Mouse (Mus musculus) intestine, postnatal 0 days (tissue): Measurements from ENCODE around the gene Ugp2. TPM values are rescaled to one million over a fixed set of nuclear protein-coding genes. Genes with fewer than 3 reads are reported as not detected.

Experiments used
- ATAC-seq: fragments of 200-750 bp; cut with Nextera tagmentation; 2 replicates; pipeline ENCODE4 v1.8.0; 2017; ENCODE audit warnings: mild to moderate bottlenecking, moderate TSS enrichment, moderate library complexity
- H3K27ac ChIP-seq: fragments of 300-500 bp; sonication (generic); 2 replicates; pipeline ENCODE4 v1.5.1; 2014; ENCODE audit warnings: mild to moderate bottlenecking, low read depth, low read length, moderate library complexity
- H3K27me3 ChIP-seq: fragments of 300-500 bp; sonication (generic); replicated peaks from 2 replicates; pipeline ENCODE4 v1.6.1; 2014; ENCODE audit warnings: low read length, mixed read lengths; ENCODE audit not compliant: control insufficient read depth, insufficient read depth
- H3K36me3 ChIP-seq: fragments of 300-500 bp; sonication (generic); 2 replicates; pipeline ENCODE4 v1.6.1; 2014; ENCODE audit warnings: mild to moderate bottlenecking, moderate library complexity; ENCODE audit not compliant: control insufficient read depth, insufficient read depth
- H3K4me1 ChIP-seq: fragments of 300-500 bp; sonication (generic); replicated peaks from 2 replicates; pipeline ENCODE4 v1.6.1; 2014; ENCODE audit warnings: antibody characterized with exemption, low read length, mixed read lengths; ENCODE audit not compliant: control insufficient read depth, insufficient read depth
- H3K4me2 ChIP-seq: fragments of 300-500 bp; sonication (generic); replicated peaks from 2 replicates; pipeline ENCODE4 v1.6.1; 2014; ENCODE audit warnings: low read depth, mild to moderate bottlenecking, moderate library complexity
- H3K4me3 ChIP-seq: fragments of 300-500 bp; sonication (generic); 2 replicates; pipeline ENCODE4 v1.5.1; 2014; ENCODE audit warnings: low read depth, low read length
- H3K9ac ChIP-seq: fragments of 300-500 bp; sonication (generic); 2 replicates; pipeline ENCODE4 v1.6.1; 2014; ENCODE audit warnings: mild to moderate bottlenecking, low read depth, low read length
- H3K9me3 ChIP-seq: fragments of 300-500 bp; sonication (generic); 2 replicates; pipeline ENCODE4 v1.6.1; 2016; ENCODE audit warnings: mixed run types; ENCODE audit not compliant: control insufficient read depth
- CTCF ChIP-seq: sonication (generic); IDR thresholded peaks from 2 replicates; pipeline ENCODE4 v1.5.1; 2016; ENCODE audit warnings: low read depth, mild to moderate bottlenecking, control low read depth, antibody characterized with exemption, moderate library complexity
- WGBS: fragments of 180-500 bp; shearing (Covaris S2); extraction: QIAGEN DNeasy Blood & Tissue Kit; methylation state at CpG from one replicate; pipeline ENCODE4 v1.1.7; 2014; 5-methylcytosine and 5-hydroxymethylcytosine counted together
- polyA plus RNA-seq: library from polyadenylated mRNA; unstranded; fragments of >200 nt; fragmentation: Nextera tagmentation; extraction: Ambion mirVana; gene quantifications from 2 replicates; pipeline ENCODE4 v1.2.1, GENCODE M21; 2015

The Ugp2 gene
- polyA plus RNA-seq, 1 experiment from 2014 or later = 156 TPM

DNA sequence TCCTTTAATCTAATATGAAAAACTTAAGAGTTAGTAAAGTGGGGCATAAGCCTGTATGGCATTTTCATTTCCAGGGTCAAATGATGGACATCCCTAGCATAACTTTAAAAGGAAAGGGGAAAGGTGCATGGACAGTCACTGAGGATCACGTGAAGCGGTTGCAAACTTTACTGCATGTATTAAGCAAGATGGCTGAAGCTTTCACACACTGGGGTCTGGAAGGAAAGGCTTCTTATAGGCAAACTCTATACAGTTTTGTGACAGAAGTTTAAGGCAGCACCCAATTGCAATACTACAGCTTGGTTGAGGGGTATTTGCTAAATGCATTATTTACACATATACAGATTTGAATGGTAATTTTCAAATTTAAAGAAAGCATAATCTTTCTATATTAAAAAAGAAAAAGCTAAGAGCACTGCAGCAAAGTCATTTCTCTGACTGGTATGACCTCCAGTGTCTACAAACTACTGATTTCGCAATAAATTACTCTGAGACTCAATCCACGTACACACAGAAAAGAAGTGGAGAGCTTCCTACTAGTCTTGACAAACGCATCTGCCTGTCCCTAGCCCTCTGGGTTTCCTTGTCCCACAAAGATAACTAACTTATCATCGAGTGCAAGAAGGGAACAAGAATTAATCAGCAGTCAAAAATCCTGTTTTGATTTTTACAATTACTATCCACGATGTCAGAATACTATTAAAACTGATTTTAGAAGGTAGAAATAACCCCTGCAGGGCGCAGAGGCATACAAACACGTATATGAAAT, 1.6 kb downstream of the Ugp2 start:
- ATAC-seq = no peak
- H3K4me3 ChIP-seq = peak overlapping the region; percentile 78
- no peaks in the 10 kb centered on the region for H3K9me3 ChIP-seq
- no peak for TF ChIP-seq CTCF
- H3K4me1 ChIP-seq = no peaks in the 10 kb centered on the region
- H3K27me3 ChIP-seq = no peaks in the 10 kb centered on the region
- H3K27ac ChIP-seq = peak overlapping the region; percentile 99
- H3K4me2 ChIP-seq = peak overlapping the region; percentile 70
- 9% methylated on average over 9 of the region's 9 CpGs for WGBS
- H3K9ac ChIP-seq = peak overlapping the region; percentile 89
- H3K36me3 ChIP-seq = no peaks in the 10 kb centered on the region

DNA sequence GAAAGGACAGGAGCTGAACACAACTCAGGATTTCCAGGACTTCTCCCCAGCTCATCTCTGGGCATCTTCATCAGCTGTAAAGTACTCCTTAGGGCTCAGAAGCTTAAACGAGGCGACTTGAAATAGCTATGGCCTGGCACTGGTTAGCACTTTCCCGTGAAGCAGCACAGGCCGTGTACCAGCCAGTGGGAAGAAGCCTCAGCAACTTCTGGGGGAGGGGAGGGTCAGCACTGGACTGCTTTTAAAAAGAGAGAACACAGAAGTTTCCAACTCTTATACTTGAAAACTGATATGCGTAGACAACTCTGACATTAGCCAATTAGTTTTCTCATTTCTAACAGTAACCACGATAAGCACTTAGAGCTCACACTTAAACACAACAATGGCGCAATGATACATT, 2.5 kb downstream of the Ugp2 start:
- Histone ChIP-seq H3K27ac (no peak overlapping the region), H3K36me3 (no peaks in the 10 kb centered on the region), H3K4me3 (peak overlapping the region; percentile 78; the same call in 1 of the 2 replicates), H3K9me3 (no peaks in the 10 kb centered on the region), H3K27me3 (no peaks in the 10 kb centered on the region), H3K9ac (no peak overlapping the region), H3K4me2 (peak overlapping the region; percentile 70), H3K4me1 (no peaks in the 10 kb centered on the region)
- 44% methylated on average over 7 of the region's 7 CpGs for WGBS
- no peak for ATAC-seq
- TF ChIP-seq CTCF = no peak

DNA sequence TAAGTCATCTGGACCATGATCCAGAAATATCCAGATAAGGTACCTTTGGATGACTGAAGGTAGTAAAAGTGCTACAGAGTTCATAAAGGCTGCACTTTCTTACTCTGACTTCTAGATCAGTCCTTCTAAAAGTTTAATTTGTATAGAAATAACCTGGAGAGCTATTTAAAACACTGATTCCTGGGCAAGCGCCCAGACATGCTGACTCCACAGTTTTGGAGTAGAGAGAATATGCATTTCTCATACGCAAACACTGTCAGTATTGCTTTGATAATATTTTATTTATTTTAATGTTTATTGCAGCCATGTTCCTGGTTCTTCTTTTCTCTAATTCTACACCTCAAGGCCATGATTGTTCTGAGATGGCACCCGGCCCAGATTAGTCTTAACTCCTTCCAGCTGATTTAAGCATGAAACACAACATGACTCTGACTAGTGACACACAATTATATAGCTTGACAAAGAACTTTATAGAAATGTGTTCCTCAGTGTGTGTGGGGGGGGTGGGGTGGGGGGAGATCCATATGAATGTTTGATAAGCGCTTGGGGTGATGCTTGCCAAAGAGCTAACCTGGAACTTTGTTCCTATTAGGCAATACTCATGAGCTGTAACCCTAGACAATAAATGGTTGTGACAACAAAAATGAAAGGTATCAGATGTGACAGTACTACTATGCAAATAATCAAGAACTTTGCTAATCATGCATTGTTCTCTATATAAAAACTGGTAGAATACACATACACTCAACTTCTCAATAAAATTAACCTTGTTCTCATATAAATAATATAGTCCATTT, 7.7 kb downstream of the Ugp2 start:
- Histone ChIP-seq H3K9ac (no peak overlapping the region), H3K27ac (no peak overlapping the region)

DNA sequence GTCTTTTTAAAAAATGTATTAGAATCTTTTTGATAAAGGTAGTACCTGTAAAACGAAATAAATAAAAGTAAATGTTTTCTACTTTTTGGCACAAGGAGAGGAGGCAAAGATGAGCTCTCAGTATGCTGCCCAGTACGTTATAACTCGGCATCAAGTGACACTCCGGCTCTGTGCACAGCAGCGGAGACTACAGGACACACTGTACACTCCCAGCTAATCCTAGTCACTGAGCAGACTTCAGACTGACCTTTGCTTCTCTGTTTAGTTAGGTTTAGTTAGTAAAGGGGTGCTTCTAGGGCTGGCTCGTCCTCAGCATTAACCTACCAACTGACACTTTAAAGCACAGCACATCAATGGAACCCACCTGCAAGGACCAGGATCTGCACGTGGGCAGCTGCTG, 19.7 kb downstream of the Ugp2 start:
- 74% methylated on average over 7 of the region's 7 CpGs for WGBS
- Histone ChIP-seq H3K9ac (no peak overlapping the region), H3K36me3 (peaks cover 21% of the 10 kb centered on the region), H3K27me3 (no peaks in the 10 kb centered on the region), H3K4me3 (no peak overlapping the region), H3K4me1 (no peaks in the 10 kb centered on the region), H3K9me3 (no peaks in the 10 kb centered on the region), H3K27ac (no peak overlapping the region), H3K4me2 (no peak overlapping the region)
- TF ChIP-seq CTCF = no peak
- no peak for ATAC-seq

More for the DNA sequence above, 7.7 kb downstream of the Ugp2 start:
- H3K9me3 ChIP-seq = no peaks in the 10 kb centered on the region
- 63% methylated on average over 4 of the region's 4 CpGs for WGBS
- H3K4me1 ChIP-seq = no peaks in the 10 kb centered on the region
- no peaks in the 10 kb centered on the region for H3K36me3 ChIP-seq
- no peaks in the 10 kb centered on the region for H3K27me3 ChIP-seq
- no peak overlapping the region for H3K4me3 ChIP-seq
- H3K4me2 ChIP-seq = no peak overlapping the region
- no peak for TF ChIP-seq CTCF
- ATAC-seq = peak; percentile 69; the same call in 1 of the 2 replicates

DNA sequence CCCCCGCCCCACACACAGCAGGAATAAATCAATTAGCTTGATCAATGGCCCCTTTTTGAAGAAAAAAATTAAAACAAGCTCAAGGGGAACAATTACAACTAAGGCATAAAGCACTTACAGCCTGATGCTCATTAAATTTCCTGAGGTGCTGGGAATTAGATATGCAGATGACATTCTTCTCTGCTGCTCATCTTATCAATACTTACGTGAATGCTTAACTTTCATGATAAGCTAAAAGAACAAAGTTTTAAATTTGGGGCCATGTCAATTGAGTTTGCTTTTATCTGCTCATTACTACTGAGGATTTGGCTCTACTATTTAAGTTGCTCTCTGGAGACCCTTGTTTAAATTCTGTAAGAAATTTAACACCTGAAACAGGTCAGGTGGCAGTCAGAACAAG, 22.1 kb downstream of the Ugp2 start:
- Histone ChIP-seq H3K4me3 (no peak overlapping the region), H3K4me2 (no peak overlapping the region), H3K27me3 (no peaks in the 10 kb centered on the region), H3K9ac (no peak overlapping the region), H3K27ac (no peak overlapping the region), H3K4me1 (no peaks in the 10 kb centered on the region), H3K9me3 (no peaks in the 10 kb centered on the region), H3K36me3 (peaks cover 30% of the 10 kb centered on the region)
- ATAC-seq = no peak
- TF ChIP-seq CTCF = no peak
- WGBS = 70% methylated on average over 2 of the region's 2 CpGs

DNA sequence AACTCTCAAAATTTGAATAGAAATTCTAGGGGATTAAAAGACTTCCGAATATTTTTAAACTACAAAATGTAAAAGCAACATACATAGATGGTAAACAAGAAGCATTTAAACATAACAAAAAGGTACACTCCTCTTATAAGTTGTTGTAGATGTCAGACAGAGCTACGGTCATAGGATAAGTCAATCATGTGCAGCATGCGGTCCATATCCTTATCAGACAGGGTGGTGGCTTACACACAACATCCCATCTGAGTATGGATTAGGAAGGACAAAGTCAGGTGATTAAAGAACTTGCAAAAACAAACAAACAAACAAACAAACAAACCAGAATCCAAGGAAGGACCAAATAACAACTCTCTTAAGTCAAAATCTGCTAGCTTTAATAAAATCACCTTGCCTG, 25.0 kb downstream of the Ugp2 start:
- Histone ChIP-seq H3K9ac (no peak overlapping the region), H3K27me3 (no peaks in the 10 kb centered on the region), H3K9me3 (no peaks in the 10 kb centered on the region), H3K27ac (no peak overlapping the region), H3K4me2 (no peak overlapping the region), H3K36me3 (peaks cover 29% of the 10 kb centered on the region), H3K4me1 (no peaks in the 10 kb centered on the region), H3K4me3 (no peak overlapping the region)
- no peak for ATAC-seq
- whole genome bisulfite sequencing = 74% methylated on average over 3 of the region's 3 CpGs
- TF ChIP-seq CTCF = no peak
